Mouse (Mus musculus): Measurements from ENCODE around the gene Thrb.

GRCm38 (mm10) chr14:17662087-17662486, 2.0 kb downstream of the Thrb start:
- TF ChIP-seq CTCF (IDR thresholded peaks at IDR 0.05; ENCODE audit: low read depth) (no peak), EP300 (IDR thresholded peaks at IDR 0.05; ENCODE audit: low read depth) (no peak)

All from liver, embryonic 14.5 days (tissue).